Mouse (Mus musculus): ENCODE measurements around the gene Slc7a6os.

- TF ChIP-seq CTCF (IDR thresholded peaks at IDR 0.05; ENCODE audit: low read depth) (peak; percentile 21; the same call in 1 of the 2 replicates), EP300 (optimal IDR thresholded peaks at IDR 0.05) (no peak)
These were observed at the start of gene Slc7a6os, which contains the start of gene Prmt7 for GRCm38 (mm10) chr8:106210821-106211345.

Data from stomach, postnatal 0 days (tissue).